Mouse (Mus musculus) telencephalon, adult 2 months (tissue): ENCODE results near the gene Phldb1.
"Not testable (repeated sequence)": the region's sequence is repeated elsewhere in the genome, so short reads cannot be mapped to it uniquely, and the experiment has no call there.

ENCODE experiments used
- DNase-seq: peaks from one replicate; pipeline ENCODE4 v3.0.0-alpha.2; 2011; ENCODE audit warnings: low read depth, low spot score

Gene Phldb1

DNA sequence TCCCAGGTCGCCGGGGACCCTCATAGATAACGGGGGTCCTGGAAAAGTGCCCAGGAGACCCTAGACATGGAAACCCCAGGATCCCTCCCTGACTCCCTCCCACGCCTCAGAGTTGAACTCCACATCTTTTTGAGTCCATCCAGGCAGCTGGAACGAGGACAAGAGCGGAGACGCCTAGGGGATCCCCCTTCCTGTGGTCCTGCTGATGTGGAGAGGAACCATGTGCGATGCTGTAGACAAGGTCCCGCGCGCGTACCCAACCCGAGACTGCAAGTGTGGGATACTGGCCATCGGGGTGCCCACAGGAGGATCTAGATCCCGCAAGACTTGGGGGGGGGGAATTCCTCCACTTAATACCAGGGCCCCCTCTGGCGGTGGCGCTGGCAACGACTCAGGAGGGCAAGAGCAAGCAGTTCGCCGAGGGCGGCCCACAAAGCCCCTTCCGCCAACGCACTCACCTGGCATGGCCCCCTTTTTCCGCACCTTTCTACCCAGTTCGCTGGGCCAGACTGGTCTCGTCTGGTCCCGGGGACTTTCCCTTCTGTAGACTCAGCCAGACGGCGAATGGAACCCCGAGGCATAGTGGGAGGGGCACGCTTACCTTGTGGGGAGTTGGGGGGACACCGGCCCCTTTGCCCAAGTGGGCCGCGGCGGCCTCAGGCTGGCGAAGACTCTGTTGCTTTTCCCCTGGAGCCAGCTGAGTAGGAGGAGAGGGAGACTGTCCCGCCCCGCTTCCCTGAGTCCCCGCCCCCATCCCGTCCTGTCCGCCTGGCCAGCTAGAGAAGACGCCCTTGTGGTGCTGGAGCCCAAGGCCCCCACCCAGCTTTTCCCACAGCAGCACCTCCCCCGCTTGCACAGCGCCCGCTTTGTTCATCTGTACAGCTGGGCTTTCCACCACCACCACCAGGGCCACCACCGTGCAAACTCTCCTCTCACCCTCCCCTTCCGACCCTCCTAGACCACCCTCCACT lies at the start of gene Phldb1:
TSS of gene Phldb1 (minus strand) at position 675 of the 971 bp plus-strand sequence.
- peak; percentile 64 for DNase-seq

- peak; percentile 91 for DNase-seq
Measured at GRCm38 (mm10) chr9:44772750-44773651, 38.0 kb upstream of the Phldb1 start.

DNA sequence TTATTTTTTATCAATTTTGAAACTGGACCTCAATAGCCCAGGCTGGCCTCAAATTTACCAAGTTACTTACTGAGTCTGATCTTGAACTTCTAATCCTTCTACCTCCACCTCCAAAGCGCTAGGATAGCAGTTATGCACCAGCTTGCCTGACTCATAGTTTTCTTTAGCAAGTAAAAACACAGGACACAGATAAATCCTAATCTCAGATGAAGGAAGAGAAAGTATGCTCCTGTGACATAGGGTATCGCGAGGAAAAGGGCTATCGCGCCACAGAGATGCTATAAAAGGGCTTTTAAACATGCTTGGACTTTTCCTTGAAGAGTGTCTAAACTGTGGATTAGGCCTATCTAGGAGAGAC lies 37.4 kb upstream of the Phldb1 start:
- DNase-seq = no peak

DNA sequence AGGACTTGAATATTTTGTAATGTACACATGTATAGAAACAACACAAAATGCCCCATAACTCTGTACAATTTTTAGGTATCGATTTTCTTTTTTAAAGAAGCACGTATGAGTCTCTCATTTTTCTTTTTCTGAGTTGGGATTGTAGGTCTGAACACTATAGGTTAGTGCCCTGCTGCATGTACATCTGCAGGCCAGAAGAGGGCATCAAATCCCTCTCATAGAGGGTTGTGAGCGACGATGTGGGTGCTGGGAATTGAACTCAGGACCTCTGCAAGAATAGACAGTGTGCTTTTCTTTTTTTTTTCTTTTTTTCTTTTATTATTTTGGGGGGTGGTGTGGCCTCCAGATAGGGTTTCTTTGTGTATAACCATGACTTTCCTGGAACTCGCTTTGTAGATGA lies 36.4 kb upstream of the Phldb1 start:
- no peak for DNase-seq

DNA sequence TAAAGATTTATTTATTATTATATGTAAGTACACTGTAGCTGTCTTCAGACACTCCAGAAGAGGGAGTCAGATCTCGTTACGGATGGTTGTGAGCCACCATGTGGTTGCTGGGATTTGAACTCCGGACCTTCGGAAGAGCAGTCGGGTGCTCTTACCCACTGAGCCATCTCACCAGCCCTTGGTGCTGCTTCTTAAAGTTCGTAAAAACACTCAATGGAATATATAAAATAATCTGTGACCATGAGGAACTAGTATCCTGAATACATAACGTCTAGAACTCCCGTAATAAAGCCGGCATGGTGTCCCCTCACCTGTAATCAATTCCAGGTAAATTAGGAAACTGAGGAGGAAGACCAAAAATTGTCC lies 33.0 kb upstream of the Phldb1 start:
- not testable (repeated sequence) for DNase-seq

DNA sequence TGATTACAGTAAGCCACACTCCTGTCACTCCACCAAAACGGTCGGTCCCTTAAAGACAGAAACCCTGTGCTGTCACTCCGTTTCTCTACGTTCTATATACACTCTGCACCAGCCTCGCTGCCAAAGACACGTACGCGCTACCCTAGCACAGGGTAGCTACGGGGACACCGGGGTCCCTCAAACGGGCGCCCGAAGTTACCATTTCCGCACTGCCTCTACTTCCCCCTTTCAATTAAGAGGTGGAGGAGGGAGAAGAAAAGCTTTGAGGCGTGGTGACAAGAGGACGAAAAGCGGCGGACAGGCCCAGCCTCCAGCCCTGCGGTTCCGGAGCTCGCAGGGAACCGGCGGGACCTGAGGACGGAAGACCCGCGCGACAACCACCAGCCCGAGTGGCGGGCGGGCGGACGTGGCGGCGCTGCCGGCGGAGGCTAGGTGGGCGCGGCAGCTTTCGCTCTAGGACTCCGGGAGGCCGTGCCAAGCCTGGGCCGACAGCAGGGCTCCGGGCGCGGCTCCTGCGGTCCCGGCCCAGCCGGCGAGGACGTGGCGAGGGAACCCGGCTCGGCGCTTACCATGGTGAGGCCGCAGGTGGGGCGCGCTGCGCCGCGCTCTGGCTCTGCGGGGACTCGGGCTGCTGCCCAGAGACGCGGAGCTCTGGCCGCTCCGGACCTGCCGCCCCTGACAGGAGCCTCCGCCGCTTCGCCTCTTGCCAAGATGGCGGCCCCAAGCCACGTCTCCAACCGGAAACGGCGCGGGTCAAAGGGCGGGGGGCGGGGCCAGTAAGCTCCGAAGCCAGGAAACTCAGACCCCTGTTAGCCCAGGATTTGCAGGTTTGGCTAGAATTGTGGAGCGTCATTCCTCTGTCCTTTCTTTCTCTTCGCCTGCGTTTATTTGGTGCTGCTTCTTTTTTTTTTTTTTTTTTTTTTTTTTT lies 32.4 kb upstream of the Phldb1 start, which contains the start of the genes Arcn1 and Ift46:
TSS of gene Arcn1 (minus strand) at position 745 of the 928 bp plus-strand sequence.
TSS of gene Ift46 (plus strand) at position 808 of the 928 bp plus-strand sequence.
- peak; percentile 84 for DNase-seq

DNA sequence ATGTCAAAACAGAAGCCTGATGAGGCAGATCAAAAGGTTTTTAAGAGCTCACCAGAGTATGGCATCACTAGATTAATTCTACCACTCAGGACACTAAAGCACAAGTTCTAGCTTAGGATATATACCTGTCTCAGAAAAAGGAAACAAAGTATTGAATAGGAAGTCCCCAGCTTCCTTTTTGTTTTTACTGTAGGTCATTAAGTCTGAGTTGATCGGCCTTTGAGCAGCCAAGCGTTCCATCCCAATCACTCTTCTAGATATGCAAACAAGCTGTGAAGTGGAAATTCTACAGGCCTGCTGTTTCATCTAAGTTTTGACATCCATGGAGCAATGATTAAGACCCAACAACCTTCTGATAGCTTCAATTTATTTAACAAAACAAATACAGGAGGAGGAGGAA lies 25.9 kb upstream of the Phldb1 start:
- DNase-seq = no peak

DNA sequence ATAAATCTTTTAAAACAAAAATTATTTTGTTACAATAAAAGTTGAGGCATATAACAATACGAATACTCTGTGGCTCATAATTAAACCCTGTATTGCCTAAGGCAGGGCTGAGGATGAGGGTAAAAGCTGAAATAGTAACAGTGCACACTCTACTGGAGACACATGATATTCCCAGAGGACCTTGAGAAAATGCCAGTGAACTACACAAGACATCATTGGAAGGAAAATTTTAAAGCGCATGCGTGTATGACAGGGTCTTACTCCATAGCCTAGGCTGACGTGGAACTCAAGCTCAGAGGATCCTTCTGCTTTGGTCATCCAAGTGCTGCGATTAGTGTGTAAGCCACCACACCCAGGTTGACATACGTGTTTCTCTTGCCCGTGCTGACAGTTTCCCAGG lies 13.5 kb upstream of the Phldb1 start:
- no peak for DNase-seq

DNA sequence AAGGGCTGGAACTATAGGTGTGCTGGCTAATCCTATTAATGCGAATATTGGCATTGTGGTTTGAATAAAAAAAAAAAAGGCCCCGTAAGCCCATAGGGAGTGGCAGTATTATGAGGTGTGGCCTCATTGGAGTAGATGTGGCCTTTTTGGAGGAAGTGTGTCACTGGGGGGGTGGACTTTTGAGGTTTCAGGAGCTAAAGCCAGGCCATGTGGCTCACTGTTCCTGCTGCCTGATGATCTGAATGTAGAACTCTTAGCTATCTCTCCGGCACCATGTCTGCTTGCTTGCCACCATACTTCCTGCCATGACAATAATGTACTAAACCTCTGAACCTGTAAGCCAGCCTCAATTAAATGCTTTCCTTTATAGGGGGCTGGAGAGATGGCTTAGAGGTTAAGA lies 12.3 kb upstream of the Phldb1 start:
- DNase-seq = no peak

DNA sequence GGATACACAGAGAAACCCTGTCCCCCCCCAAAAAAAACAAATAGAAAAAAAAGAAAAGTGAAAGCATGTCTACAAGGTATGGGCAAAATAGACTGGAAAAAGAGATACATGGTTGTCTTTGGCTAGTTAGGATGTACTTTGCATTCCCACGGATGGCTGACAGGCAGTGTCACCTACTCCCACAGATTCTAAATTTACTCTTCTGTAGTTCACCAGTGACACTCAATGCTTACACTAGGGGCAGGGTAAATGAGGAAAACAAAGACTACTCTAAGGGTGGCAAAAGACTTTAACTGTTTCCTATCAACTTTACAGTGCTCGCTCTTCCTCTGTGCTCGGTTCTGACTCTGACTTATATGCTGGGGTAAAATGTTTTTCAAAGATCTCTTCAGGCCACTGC lies 11.7 kb upstream of the Phldb1 start:
- DNase-seq = no peak

GRCm38 (mm10) chr9:44745371-44745770 lies 10.4 kb upstream of the Phldb1 start:
- no peak for DNase-seq

- DNase-seq = no peak
Measured at GRCm38 (mm10) chr9:44740663-44741192, 5.7 kb upstream of the Phldb1 start.

DNA sequence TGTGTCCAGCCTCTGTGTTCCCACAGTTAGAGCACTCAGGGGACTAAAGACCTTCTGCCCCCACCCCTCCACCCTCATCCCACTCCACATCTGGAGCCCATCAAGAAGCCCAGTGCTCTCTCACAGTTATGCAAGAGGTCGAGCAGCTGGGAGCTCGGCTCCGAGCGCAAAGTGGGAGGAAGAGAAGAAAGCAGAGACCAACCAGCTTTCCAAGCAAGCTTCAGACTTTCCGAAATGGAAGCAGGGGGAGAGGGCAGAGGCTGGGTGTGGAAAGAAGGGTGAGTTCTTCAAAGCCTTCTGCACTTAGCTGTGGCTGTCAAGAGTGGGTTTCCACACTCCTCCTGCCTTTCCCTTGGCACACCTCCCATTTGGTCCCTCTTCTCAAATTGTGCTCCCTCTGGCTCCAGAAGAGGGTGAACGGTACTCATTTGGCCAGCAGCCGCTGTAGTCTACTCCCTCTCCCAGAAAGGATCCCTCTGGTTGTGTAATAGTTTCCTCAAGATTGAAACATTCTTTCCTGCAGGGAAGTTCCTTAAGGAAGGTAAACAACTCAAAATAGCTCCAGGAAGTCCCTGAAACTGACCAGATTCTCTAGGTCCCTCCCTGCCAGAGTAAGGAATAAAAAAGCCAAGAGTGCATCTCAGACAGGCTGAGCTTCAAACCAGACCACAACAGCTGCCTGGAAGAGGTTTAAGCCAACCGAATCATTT lies 2.4 kb upstream of the Phldb1 start:
- no peak for DNase-seq

- no peak for DNase-seq
Measured at GRCm38 (mm10) chr9:44736301-44736700, 1.3 kb upstream of the Phldb1 start.

GRCm38 (mm10) chr9:44735886-44736285 lies 888 bp upstream of the Phldb1 start:
- no peak for DNase-seq

GRCm38 (mm10) chr9:44733671-44734523 lies 1.1 kb downstream of the Phldb1 start:
- no peak for DNase-seq

GRCm38 (mm10) chr9:44732921-44733530 lies 2.0 kb downstream of the Phldb1 start:
- no peak for DNase-seq

- DNase-seq = no peak
Measured at GRCm38 (mm10) chr9:44732130-44732549, 2.9 kb downstream of the Phldb1 start.

- no peak for DNase-seq
Measured at GRCm38 (mm10) chr9:44727441-44727840, 7.6 kb downstream of the Phldb1 start.
